Mouse (Mus musculus) spleen, adult 2 months (tissue): ENCODE data around the gene Gpsm2. TPM values are rescaled to one million over a fixed set of nuclear protein-coding genes. Genes with fewer than 3 reads are reported as not detected.

Experiments used
- DNase-seq, 2 experiments: peaks; one replicate each; pipeline versions ENCODE4 v3.0.0 to v3.0.0-alpha.2; 2012 to 2021; ENCODE audit warnings: low spot score in 2 of 2, low read depth in 1 of 2
- H3K27ac ChIP-seq: fragments of 200-500 bp; 2 replicates; pipeline ENCODE4 v1.5.1; 2012; ENCODE audit warnings: low read length, inconsistent platforms; ENCODE audit not compliant: insufficient read depth
- H3K27me3 ChIP-seq: fragments of 200-500 bp; 2 replicates; pipeline ENCODE4 v1.6.1; 2012; ENCODE audit warnings: mild to moderate bottlenecking, moderate library complexity, low read length, inconsistent platforms; ENCODE audit not compliant: control insufficient read depth, insufficient read depth
- H3K36me3 ChIP-seq: fragments of 200-500 bp; 2 replicates; pipeline ENCODE4 v1.6.1; 2012; ENCODE audit warnings: mild to moderate bottlenecking, low read length, inconsistent platforms; ENCODE audit not compliant: control insufficient read depth, insufficient read depth
- H3K4me1 ChIP-seq: fragments of 200-500 bp; 2 replicates; pipeline ENCODE4 v1.6.1; 2011; ENCODE audit warnings: inconsistent platforms; ENCODE audit not compliant: control insufficient read depth, insufficient read depth, insufficient read length
- H3K4me3 ChIP-seq: fragments of 200-500 bp; 2 replicates; pipeline ENCODE4 v1.5.1; 2011; ENCODE audit warnings: mild to moderate bottlenecking, inconsistent platforms; ENCODE audit not compliant: insufficient read depth, insufficient read length; ENCODE audit errors: extremely low read depth
- CTCF ChIP-seq: fragments of 200-500 bp; IDR thresholded peaks from 2 replicates; pipeline ENCODE4 v1.5.1; 2011; ENCODE audit warnings: mild to moderate bottlenecking, inconsistent platforms; ENCODE audit not compliant: insufficient read depth, insufficient read length, insufficient replicate concordance; ENCODE audit errors: extremely low read depth
- POLR2A ChIP-seq: fragments of 200-500 bp; IDR thresholded peaks from 2 replicates; pipeline ENCODE4 v1.6.1; 2011; ENCODE audit warnings: low read depth, low read length, inconsistent platforms
- WGBS: fragments of 180-500 bp; shearing (Covaris S2); methylation state at CpG from one replicate; pipeline ENCODE4 v1.1.7; 2018; 5-methylcytosine and 5-hydroxymethylcytosine counted together
- polyA plus RNA-seq: library from polyadenylated mRNA; depleted of rRNA; stranded (reverse); fragments of >200 nt; gene quantifications from 2 replicates; pipeline ENCODE4 v1.2.3, GENCODE M21; 2012

The Gpsm2 gene
- polyA plus RNA-seq, 1 experiment: 2.5 TPM

DNA sequence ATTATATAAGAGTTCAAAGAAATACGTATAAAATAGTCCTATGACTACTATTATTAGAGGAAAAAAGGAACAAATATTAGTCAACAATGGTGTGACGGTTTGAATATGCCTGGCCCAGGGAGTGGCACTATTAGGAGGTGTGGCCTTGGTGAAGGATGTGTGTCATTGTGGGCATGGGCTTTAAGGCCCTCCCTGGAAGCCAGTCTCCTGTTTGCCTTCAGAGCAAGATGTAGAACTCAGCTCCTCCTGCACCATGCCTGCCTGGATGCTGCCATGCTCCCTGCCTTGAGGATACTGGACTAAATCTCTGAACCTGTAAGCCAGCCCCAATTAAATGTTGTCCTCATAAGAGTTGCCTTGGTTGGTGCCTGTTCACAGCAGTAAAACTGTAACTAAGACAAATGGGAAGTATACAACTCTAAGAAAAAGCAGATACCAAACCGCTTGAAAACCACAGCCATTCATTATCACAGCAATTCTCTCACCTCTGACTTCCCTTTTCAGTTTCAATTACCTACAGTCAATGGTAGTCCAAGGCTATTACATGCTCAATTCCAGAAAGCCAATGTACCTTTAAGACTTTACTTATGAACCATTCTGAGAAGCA lies 4.1 kb downstream of the Gpsm2 start:
- DNase-seq: peak in 1 of 2 experiments; percentile 29
- Histone ChIP-seq H3K4me1 (peaks cover 3% of the 10 kb centered on the region; the same call in 1 of the 2 replicates), H3K36me3 (no peaks in the 10 kb centered on the region), H3K4me3 (no peak overlapping the region), H3K27ac (no peak overlapping the region), H3K27me3 (peaks cover 9% of the 10 kb centered on the region)
- 45% methylated on average over 3 of the region's 3 CpGs for WGBS
- TF ChIP-seq POLR2A (no peak), CTCF (no peak)

DNA sequence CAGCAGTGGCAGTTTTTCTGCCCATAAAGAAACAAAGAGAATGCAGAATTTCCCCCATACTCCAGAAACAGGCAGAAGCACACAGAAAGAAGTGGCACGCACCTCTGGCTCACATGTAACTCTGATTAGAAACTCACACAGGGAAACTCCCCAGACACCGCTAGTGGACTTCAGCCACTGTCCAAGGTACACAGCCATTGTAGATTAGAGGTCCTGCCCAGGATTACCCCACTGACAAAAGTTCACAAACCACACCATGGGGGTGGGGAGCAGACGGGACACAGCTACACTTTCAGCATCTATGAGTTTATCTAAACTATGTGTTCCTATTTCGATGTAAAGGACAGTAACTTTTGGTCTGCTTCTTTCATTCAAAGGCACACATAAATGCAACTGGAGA lies 7.3 kb downstream of the Gpsm2 start:
- 92% methylated on average over 4 of the region's 4 CpGs for WGBS
- DNase-seq: no peak
- H3K27me3 ChIP-seq: no peaks in the 10 kb centered on the region
- peaks cover 3% of the 10 kb centered on the region; the same call in 1 of the 2 replicates for H3K4me1 ChIP-seq
- H3K36me3 ChIP-seq: no peaks in the 10 kb centered on the region
- no peak overlapping the region for H3K4me3 ChIP-seq
- no peak for TF ChIP-seq CTCF
- no peak for TF ChIP-seq POLR2A
- no peak overlapping the region for H3K27ac ChIP-seq

- H3K27me3 ChIP-seq: no peaks in the 10 kb centered on the region
- peaks cover 3% of the 10 kb centered on the region; the same call in 1 of the 2 replicates for H3K4me1 ChIP-seq
- no peak for DNase-seq
- H3K27ac ChIP-seq: peak overlapping the region; percentile 33; the same call in 1 of the 2 replicates
- TF ChIP-seq POLR2A (no peak), CTCF (no peak)
- H3K36me3 ChIP-seq: no peaks in the 10 kb centered on the region
- no peak overlapping the region for H3K4me3 ChIP-seq
- WGBS: 42% methylated on average over 3 of the region's 3 CpGs
These were observed 8.9 kb downstream of the Gpsm2 start for GRCm38 (mm10) chr3:108713065-108713675.

DNA sequence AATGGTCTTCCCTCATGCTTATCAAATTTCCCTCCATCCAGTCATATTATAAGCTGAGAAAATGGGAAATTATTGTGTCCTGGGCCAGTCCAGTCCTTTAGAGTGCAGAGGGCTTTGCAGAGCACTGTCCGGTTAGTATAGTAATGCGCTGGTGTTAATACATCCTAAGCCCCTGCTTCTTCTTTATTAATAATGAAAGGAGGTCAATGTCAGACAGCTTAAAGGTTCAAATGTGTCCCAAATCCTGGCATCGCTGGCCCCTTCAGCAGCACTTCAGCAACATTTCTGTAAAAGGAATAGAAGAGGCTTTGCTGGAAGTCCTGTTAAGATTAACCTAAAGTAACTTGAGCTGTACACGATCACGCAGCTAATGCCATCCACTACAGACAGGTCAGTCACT lies 10.8 kb downstream of the Gpsm2 start:
- Histone ChIP-seq H3K27me3 (no peaks in the 10 kb centered on the region), H3K36me3 (no peaks in the 10 kb centered on the region)
- WGBS: 98% methylated on average over 5 of the region's 5 CpGs

DNA sequence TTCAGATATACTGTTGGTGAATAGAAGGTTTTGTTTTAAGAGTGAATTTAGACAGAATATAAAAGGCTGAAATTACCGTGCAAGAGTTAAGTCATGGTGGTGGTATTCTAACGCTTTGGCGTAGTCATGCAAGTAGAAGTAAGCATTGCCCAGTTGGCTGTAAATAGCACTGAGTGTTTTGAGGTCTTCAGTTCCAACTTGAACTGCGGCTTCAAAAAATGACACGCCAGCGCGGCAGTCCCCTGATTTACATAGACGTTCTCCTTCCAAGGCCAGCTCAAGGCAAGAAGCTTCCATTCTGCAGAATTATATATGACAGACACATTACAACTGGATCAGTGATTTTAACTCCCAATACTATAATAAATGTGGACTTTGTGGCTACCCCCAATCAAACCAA lies 19.3 kb downstream of the Gpsm2 start:
- no peak for TF ChIP-seq POLR2A
- no peak for TF ChIP-seq CTCF
- H3K36me3 ChIP-seq: 0 out of 2 replicates have a peak, but pooled peaks cover 1% of the 10 kb centered on the region
- no peak for DNase-seq
- 96% methylated on average over 8 of the region's 8 CpGs for WGBS
- no peak overlapping the region for H3K27ac ChIP-seq
- no peaks in the 10 kb centered on the region for H3K4me1 ChIP-seq
- H3K27me3 ChIP-seq: no peaks in the 10 kb centered on the region; the same call in 1 of the 2 replicates
- no peak overlapping the region for H3K4me3 ChIP-seq

More for the DNA sequence above, 10.8 kb downstream of the Gpsm2 start:
- no peak for DNase-seq
- TF ChIP-seq CTCF: no peak
- no peak for TF ChIP-seq POLR2A
- Histone ChIP-seq H3K4me1 (no peaks in the 10 kb centered on the region), H3K27ac (no peak overlapping the region), H3K4me3 (no peak overlapping the region)

- WGBS: 83% methylated on average over 1 of the region's 1 CpGs
- no peak for DNase-seq
- H3K4me3 ChIP-seq: no peak overlapping the region
- no peak overlapping the region for H3K27ac ChIP-seq
- TF ChIP-seq POLR2A (no peak), CTCF (no peak)
- 0 out of 2 replicates have a peak, but pooled peaks cover 1% of the 10 kb centered on the region for H3K36me3 ChIP-seq
- H3K4me1 ChIP-seq: no peaks in the 10 kb centered on the region
- H3K27me3 ChIP-seq: no peaks in the 10 kb centered on the region; the same call in 1 of the 2 replicates
These were observed 20.9 kb downstream of the Gpsm2 start for GRCm38 (mm10) chr3:108701256-108701655.

DNA sequence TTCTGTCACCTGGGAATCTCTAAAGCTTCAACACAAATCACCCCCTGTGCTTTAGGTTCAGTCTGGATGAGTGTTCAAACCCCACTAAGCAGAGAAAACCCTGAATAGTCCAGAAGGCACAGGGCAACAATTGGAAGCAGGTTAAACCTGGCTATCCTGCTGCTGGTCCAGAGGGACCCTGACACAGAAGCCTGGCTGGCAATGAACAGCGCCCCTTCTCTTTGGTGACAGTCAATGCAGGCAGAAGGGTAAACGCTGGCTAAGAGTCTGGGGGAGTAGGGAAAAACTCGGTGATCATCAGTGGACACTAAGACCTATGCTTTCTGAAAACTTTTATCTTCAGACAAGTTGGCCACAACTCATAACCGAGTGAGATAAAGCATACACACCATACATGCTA lies 22.3 kb downstream of the Gpsm2 start:
- Histone ChIP-seq H3K27me3 (no peaks in the 10 kb centered on the region; the same call in 1 of the 2 replicates), H3K4me1 (no peaks in the 10 kb centered on the region), H3K27ac (no peak overlapping the region), H3K4me3 (no peak overlapping the region), H3K36me3 (0 out of 2 replicates have a peak, but pooled peaks cover 1% of the 10 kb centered on the region)
- DNase-seq: no peak
- 94% methylated on average over 4 of the region's 4 CpGs for WGBS
- TF ChIP-seq POLR2A (no peak), CTCF (no peak)
